Mouse (Mus musculus) lung, postnatal 36 days (tissue): Measurements from ENCODE around the gene Lig3.

Experiments used
- DNase-seq: peaks from one replicate; pipeline ENCODE4 v3.0.0; 2022; ENCODE audit warnings: mixed read lengths

Gene Lig3

GRCm38 (mm10) chr11:82780983-82781903 lies at the start of gene Lig3:
TSS of gene Lig3 (plus strand) at chr11:82781108.
- peak; percentile 98 for DNase-seq

DNA sequence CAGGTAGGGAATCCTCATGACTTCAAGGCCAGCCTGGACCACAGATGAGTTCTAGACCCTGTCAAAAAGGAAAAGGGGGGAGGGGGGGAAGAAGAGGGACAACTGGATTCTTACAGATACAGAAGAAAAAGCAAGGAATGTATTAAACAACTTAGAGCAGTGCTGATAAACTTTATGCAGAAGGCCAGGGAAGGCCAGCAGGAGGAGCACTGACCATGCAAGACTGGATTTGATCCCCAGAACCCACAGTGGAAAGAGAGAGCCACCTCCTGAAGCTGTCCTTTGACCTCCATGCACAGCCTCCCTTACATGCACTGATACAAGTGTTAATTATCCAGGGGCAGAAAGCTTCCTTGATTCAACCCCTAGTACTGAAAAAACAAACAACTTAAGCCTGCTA lies 46.7 kb upstream of the Lig3 start:
- peak; percentile 1 for DNase-seq

- DNase-seq: no peak
Measured at GRCm38 (mm10) chr11:82739006-82739405, 41.9 kb upstream of the Lig3 start.

DNA sequence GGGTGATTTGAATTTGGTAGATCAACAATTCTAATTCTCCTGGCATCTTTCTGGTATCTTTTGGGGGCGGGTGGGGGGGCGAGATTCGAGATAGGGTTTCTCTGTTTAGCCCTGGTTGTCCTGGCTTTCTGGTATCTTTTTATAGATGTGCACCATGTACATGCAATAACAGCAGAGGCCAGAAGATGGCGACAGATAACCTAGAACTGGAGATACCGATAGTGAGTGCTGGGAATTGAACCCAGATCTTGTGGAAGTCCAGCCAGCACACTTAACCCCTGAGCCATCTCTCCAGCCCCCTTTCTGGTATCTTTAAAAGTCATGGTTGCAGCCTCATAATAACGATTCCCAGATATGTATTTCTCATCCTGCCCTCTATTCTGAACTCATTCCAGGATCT lies 34.8 kb upstream of the Lig3 start:
- DNase-seq: peak; percentile 83

- DNase-seq: peak; percentile 22
Measured at GRCm38 (mm10) chr11:82746857-82747366, 34.0 kb upstream of the Lig3 start.

GRCm38 (mm10) chr11:82752349-82753115 lies 28.4 kb upstream of the Lig3 start:
- DNase-seq: no peak

DNA sequence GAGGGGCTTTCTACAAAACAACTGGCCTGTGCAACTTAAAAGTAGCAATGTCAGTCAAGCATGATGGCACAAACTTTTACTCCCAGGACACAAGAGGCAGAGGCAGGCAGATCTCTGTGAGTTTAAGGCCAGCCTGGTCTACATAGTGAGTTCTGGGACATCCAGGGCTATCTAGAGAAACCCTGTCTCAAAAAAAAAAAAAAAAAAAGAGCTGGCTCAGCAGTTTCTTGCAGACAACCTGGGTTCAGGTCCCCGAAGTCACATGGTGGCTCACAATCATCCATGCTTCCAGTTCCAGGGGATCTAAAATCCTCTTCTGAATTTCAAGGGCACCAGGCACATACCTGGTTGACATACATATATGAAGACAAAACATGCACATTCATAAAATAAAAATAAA lies 25.0 kb upstream of the Lig3 start:
- no peak for DNase-seq

DNA sequence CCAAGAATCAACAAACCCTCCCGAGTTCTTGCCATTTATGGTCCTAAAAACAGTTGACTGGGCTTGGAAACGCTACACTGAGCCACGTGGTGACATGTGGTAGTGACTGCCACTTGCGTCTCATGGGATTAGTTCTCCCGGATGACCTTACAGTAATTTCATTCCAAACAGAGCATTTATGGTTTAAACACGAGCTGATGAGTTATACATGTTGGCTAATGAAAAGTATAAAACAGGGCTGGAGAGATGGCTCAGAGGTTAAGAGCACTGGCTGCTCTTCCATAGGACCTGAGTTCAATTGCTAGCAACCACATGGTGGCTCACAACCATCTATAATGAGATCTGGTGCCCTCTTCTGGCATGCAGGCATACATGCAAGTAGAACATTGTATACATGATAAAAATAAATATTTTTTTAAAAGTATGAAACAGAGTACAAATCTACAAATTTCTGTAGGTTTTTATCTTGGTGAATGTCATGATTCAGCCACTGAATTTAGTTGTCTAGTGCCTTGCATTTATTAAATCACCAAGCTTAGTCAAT lies 18.6 kb upstream of the Lig3 start:
- no peak for DNase-seq

DNA sequence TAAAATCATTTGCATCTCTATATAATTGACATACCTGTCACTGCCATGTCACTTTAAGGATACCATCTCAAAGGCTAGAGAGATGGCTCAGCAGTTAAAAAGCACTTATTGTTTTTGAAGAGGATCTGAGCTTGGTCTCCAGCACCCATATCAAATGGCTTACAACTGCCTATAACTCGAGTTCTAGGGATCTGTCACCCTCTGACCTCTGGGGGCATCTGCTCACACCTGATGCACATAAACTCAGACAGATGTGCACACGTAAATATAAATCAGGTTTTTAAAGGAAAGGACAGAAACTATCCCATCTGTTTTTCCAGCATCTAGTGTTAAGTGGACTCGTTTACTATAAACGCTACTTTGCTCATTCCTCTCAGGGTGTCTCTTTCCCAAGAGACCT lies 17.6 kb upstream of the Lig3 start:
- no peak for DNase-seq

GRCm38 (mm10) chr11:82763742-82764437 lies 17.0 kb upstream of the Lig3 start, which contains the start of the genes Cct6b and Zfp830:
TSS of gene Cct6b (minus strand) at chr11:82764321.
TSS of gene Zfp830 (plus strand) at chr11:82764345.
- peak; percentile 96 for DNase-seq

- no peak for DNase-seq
Measured at GRCm38 (mm10) chr11:82764438-82764924, 16.4 kb upstream of the Lig3 start.

- DNase-seq: no peak
Measured at GRCm38 (mm10) chr11:82780134-82780533, 774 bp upstream of the Lig3 start.

GRCm38 (mm10) chr11:82782197-82782596 lies 1.3 kb downstream of the Lig3 start:
- no peak for DNase-seq

GRCm38 (mm10) chr11:82783453-82783852 lies 2.5 kb downstream of the Lig3 start:
- DNase-seq: no peak

DNA sequence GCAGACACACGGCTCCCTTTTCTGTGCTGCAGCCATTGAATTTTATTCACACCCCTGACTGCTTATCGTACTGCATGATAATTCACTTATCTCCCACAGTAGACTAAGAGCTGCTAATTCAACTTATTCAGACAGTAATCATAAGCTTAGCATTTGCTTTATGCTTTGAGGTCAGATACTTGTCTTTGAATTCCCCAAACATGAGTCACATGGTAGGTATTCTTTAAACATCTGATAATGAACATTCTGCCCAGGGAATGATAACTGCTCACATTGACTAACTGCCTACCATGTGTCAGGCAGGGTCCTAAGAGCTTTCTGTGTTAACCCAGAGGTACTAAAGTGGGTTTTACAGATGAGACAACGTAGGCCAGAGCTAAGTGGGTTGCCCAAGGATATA lies 25.7 kb downstream of the Lig3 start:
- DNase-seq: no peak

DNA sequence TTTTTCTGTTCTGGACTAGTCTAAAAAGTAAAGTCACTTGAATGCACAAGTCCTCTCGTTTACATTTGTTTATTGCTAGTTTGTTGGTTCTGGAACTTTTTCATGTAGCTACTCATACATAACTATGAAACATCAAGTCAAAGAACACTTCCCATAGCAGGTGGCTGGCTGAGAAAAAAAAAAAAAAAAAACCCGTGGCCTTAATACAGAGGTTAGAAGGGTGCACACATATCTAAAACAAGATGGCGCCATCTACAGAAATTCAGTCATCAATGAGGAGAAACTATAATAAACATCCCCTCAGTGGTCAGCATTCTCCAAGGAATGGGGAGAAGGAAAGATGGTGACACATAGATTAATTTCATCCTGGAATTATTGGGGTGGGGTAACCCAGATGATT lies 26.5 kb downstream of the Lig3 start:
- no peak for DNase-seq

DNA sequence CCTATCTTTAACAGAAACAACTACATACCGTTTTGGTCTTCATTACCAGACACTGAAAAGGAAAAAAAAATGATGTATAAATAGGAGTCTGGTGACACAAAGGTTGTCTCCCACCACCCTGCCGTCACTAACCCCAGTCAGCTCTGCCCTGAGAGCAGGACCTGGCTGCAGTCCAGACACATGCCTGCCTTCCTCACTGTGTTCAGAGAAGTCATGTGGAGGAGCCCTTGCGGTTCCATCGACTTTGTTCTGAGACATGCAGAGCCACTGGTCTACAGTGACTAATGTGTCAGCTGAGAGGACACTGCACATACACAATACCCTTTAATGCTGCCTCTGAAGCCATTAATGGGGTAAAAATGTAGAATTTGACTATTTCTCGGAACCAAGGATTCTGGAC lies 27.6 kb downstream of the Lig3 start:
- no peak for DNase-seq

DNA sequence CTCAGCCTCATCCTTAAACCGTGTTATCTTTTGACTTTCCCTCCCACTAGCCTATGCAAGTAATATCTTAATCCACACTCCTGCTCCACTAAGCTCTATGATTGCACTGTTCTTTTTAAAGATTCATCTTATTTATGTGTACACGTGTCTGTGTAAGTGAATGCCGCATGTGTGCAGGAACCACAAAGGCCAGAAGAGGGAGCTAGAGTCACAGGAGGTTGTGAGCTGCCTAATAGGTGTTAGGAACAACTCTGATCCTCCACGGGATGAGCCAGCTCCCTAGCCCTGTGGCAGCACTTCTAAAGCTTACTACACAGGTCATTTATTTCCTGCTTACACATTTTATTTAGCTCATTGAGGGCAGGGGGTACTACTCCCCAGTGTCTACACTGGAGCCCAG lies 38.4 kb downstream of the Lig3 start:
- peak; percentile 63 for DNase-seq

DNA sequence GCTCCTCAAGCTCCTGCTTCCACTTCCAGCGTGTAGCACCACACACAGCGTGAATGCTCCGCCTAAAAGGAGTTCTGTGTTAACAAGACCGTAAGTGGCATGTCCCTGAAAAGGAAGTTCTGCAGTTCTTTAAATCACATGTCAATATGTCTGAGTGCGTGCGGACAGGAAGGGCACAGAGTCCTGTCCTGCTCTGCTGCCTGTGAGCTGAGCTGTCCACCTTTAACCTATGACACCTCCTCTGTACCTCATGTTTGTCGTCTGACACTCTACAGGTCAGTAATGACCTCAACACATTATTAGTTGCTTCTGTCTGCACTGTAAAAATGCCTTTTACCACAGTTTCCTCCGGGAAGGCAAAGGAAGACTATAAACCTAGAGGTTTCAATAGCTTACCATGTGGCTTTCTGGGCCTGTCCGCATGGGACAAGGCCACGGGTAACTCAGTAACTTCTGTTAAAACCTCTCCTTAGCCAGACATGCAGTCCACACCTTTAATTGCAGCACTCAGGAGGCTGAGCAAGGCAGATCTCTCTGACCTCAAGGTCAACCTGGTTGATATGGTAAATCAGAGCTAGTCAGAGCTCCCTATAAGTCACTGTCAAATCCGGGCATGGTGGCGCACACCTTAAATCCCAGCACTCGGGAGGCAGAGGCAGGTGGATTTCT lies 40.0 kb downstream of the Lig3 start:
- DNase-seq: no peak

DNA sequence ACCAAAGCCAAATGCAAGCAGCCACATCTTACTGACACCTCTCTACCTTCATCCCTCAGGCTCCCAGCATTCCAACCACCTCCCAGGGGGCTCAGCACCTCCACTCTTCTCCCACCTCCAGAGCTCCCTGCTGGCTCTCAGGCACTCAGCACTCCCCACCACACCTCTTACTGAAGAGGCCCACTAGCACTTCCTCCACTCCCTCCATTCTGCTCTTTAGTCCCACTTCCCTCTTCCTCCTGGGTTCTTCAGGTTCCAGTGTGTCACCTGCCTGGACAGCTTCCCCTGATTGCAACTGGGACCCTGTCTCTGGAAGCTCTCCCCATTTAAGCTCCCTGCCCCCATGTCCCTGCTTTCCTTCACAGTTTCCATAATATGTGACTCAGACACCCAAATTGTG lies 45.9 kb downstream of the Lig3 start:
- no peak for DNase-seq

- no peak for DNase-seq
Measured at GRCm38 (mm10) chr11:82831008-82831893, 50.3 kb downstream of the Lig3 start.
